Mouse (Mus musculus) large intestine, adult 2 months (tissue): ENCODE data around the gene Olfr745. TPM values are rescaled to one million over a fixed set of nuclear protein-coding genes. Genes with fewer than 3 reads are reported as not detected.

Experiments used
- DNase-seq: peaks from one replicate; pipeline ENCODE4 v3.0.0-alpha.2; 2012; ENCODE audit warnings: low read depth, low spot score
- WGBS: fragments of 180-500 bp; shearing (Covaris S2); methylation state at CpG from one replicate; pipeline ENCODE4 v1.1.7; 2018; 5-methylcytosine and 5-hydroxymethylcytosine counted together
- polyA plus RNA-seq: library from polyadenylated mRNA; depleted of rRNA; stranded (reverse); fragments of >200 nt; gene quantifications from 2 replicates; pipeline ENCODE4 v1.2.3, GENCODE M21; 2012; rRNA removed

Olfr745 gene
- not detected in 2 replicates for polyA plus RNA-seq

DNA sequence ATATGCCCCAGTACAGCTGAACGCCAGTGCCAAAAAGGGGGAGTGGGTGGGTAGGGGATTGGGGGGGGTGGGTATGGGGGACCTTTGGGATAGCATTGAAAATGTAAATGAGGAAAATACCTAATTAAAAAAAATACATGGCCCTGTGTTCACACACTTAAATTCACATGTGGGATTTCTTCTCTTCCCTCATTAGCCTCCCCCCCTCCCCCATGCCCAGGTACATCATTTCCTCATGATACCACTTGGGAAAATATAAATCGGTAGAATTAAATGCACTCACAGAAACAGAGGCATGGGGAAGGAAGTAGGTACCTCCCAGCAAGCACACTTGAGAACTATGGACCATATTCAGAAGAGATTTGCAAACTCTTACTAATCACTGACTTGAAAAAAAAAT is at the start of gene Olfr745:
TSS of gene Olfr745 (plus strand) at position 301 of the 400 bp plus-strand sequence.
- 75% methylated on average over 2 of the region's 2 CpGs for WGBS
- no peak for DNase-seq

DNA sequence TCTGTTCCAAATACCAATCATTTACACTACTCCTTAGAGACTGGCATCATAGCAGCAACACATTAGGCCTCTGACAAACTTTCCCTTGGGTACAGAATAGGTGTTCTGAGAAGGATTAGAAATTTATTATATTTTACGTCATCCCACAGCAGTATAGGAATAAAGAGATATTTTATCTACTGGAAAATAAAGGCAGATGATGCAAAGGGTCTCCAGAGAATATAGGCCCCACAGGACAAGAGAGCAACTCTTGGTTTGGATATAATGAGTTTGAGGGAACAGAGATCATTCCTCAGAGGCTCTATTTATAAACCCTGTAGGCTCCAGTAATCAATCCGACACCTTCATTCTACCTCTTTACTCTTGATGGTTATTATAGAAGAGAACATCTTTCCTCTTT is 24.6 kb upstream of the Olfr745 start, which contains the start of gene Olfr744:
TSS of gene Olfr744 (plus strand) at position 301 of the 400 bp plus-strand sequence.
- no peak for DNase-seq
- 92% methylated on average over 2 of the region's 2 CpGs for WGBS

DNA sequence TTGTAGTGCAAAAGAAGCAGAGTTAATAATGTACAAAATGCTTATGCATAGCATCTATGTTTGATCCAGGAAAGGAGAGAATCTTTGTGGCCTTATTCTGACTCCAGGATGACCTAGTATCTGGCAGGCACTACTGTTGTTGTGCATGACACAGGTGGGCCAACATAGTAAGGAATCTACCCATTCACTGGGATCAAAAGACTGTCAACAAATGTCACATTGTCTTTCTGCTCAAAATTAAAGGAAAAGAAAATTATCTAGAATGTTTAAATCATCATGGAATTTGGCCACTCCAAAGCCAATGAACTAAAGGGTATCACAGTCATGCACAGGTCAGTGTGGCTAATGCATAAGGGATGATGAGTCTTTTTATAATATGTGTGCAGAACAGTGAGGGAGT is 7.6 kb downstream of the Olfr745 start, which contains the start of gene Olfr746:
TSS of gene Olfr746 (plus strand) at position 301 of the 400 bp plus-strand sequence.
- DNase-seq = no peak

DNA sequence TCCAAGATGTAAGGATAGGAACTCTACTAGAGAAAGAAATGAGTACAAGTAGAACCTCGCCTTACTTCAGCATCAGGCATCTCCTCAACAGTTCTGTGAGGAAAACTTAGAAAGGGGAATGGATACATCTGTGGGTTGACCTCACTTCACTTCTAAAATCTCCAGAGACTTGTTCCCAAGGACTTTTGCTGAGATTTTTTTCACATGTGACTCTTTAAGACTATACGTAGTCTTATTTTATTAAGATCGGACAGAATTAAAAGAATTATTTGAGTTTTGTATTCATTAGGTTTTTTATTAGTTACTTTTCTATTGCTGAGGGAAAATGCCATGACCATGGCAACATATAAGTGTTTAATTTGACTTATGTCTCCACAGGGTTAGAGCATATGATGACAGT is 53.9 kb downstream of the Olfr745 start, which contains the start of gene Olfr747:
TSS of gene Olfr747 (minus strand) at position 101 of the 400 bp plus-strand sequence.
- DNase-seq = no peak
- 90% methylated on average over 3 of the region's 3 CpGs for WGBS

Other genes with a start within 250 kb of the Olfr745 start
- gene Olfr738, start 231.8 kb upstream of the Olfr745 start, polyA plus RNA-seq = not detected in 2 replicates
- gene Olfr739, start 220.8 kb upstream of the Olfr745 start, polyA plus RNA-seq = not detected in 2 replicates
- not detected in 2 replicates for gene Olfr740, start 193.8 kb upstream of the Olfr745 start, polyA plus RNA-seq
- not detected in 2 replicates for gene Olfr741, start 166.7 kb upstream of the Olfr745 start, polyA plus RNA-seq
- gene Olfr742, start 135.8 kb upstream of the Olfr745 start, polyA plus RNA-seq = not detected in 2 replicates
- not detected in 2 replicates for gene Olfr743, start 117.5 kb upstream of the Olfr745 start, polyA plus RNA-seq
- gene Olfr744, start 24.5 kb upstream of the Olfr745 start, polyA plus RNA-seq = not detected in 2 replicates
- not detected in 2 replicates for gene Olfr746, start 7.7 kb downstream of the Olfr745 start, polyA plus RNA-seq
- not detected in 2 replicates for gene Olfr747, start 53.8 kb downstream of the Olfr745 start, polyA plus RNA-seq
- gene Olfr748, start 68.0 kb downstream of the Olfr745 start, polyA plus RNA-seq = not detected in 2 replicates
- gene Olfr749, start 105.7 kb downstream of the Olfr745 start, polyA plus RNA-seq = not detected in 2 replicates
- 21.7 and 25.6 TPM in 2 replicates for gene Ttc5, start 146.1 kb downstream of the Olfr745 start, polyA plus RNA-seq
- gene Ccnb1ip1, start 168.3 kb downstream of the Olfr745 start, polyA plus RNA-seq = not detected in 2 replicates
- 16.3 and 23.8 TPM in 2 replicates for gene Parp2, start 168.5 kb downstream of the Olfr745 start, polyA plus RNA-seq
- gene Tep1, start 231.2 kb downstream of the Olfr745 start, polyA plus RNA-seq = 68.7 and 104 TPM in 2 replicates